Mouse (Mus musculus) intestine, embryonic 14.5 days (tissue): Measurements from ENCODE around the gene F13a1. TPM values are rescaled to one million over a fixed set of nuclear protein-coding genes. Genes with fewer than 3 reads are reported as not detected.

ENCODE experiments used
- ATAC-seq: fragments of 200-750 bp; cut with Nextera tagmentation; replicated peaks from 2 replicates; pipeline ENCODE4 v1.8.0; 2017; ENCODE audit warnings: low read depth, moderate number of reproducible peaks, moderate TSS enrichment, moderate library complexity; ENCODE audit not compliant: low FRiP score, low TSS enrichment
- DNase-seq: peaks from one replicate; pipeline ENCODE4 v3.0.0-alpha.2; 2018; ENCODE audit warnings: low spot score
- H3K27ac ChIP-seq: fragments of 300-500 bp; sonication (generic); 2 replicates; pipeline ENCODE4 v1.5.1; 2014; ENCODE audit warnings: low read depth, mild to moderate bottlenecking, control low read depth
- H3K27me3 ChIP-seq: fragments of 300-500 bp; sonication (generic); replicated peaks from 2 replicates; pipeline ENCODE4 v1.6.1; 2014; ENCODE audit warnings: low read length, control low read depth; ENCODE audit not compliant: control insufficient read depth, insufficient read depth
- H3K36me3 ChIP-seq: fragments of 300-500 bp; sonication (generic); 2 replicates; pipeline ENCODE4 v1.6.1; 2014; ENCODE audit warnings: low read length, control low read depth; ENCODE audit not compliant: control insufficient read depth, insufficient read depth
- H3K4me1 ChIP-seq: fragments of 300-500 bp; sonication (generic); replicated peaks from 2 replicates; pipeline ENCODE4 v1.6.1; 2014; ENCODE audit warnings: low read length, control low read depth, mixed read lengths; ENCODE audit not compliant: control insufficient read depth, insufficient read depth
- H3K4me2 ChIP-seq: fragments of 300-500 bp; sonication (generic); 2 replicates; pipeline ENCODE4 v1.6.1; 2014; ENCODE audit warnings: low read length
- H3K4me3 ChIP-seq: fragments of 300-500 bp; sonication (generic); 2 replicates; pipeline ENCODE4 v1.5.1; 2014; ENCODE audit warnings: low read depth, low read length, control low read depth, mixed read lengths
- H3K9ac ChIP-seq: fragments of 300-500 bp; sonication (generic); 2 replicates; pipeline ENCODE4 v1.6.1; 2014; ENCODE audit warnings: mild to moderate bottlenecking, low read length
- H3K9me3 ChIP-seq: fragments of 300-500 bp; sonication (generic); 2 replicates; pipeline ENCODE4 v1.6.1; 2016; ENCODE audit warnings: low read length, control low read depth; ENCODE audit not compliant: control insufficient read depth
- WGBS: fragments of 180-500 bp; shearing (Covaris S2); extraction: QIAGEN DNeasy Blood & Tissue Kit; methylation state at CpG from one replicate; pipeline ENCODE4 v1.1.7; 2014; 5-methylcytosine and 5-hydroxymethylcytosine counted together
- polyA plus RNA-seq: library from polyadenylated mRNA; unstranded; fragments of >200 nt; fragmentation: Nextera tagmentation; extraction: Ambion mirVana; gene quantifications from 2 replicates; pipeline ENCODE4 v1.2.1, GENCODE M21; 2014

Gene F13a1
- polyA plus RNA-seq: 9.5 and 11.5 TPM in 2 replicates

DNA sequence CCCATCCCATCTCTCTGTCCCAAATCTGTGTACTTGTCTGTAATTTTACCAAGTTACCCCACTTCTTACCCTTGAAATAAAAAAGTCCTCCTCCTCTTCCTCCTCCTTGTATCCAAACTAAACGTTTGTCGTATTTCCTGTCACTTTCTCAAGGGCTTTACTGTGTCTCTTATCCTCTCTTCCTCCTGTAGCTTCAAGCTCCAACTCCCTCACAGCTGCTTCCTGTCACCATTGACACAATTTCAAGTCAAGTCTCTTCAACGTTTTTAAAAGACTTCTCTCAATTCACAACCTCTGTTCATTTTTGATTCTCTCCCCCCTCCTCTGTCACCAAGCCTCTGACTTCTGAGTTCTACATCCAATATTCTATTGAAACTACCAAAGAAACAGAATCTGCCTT lies at the start of gene F13a1:
Gene F13a1 (minus strand): TSS at position 119 of the 400 bp plus-strand sequence.
- H3K27ac ChIP-seq: no peak within 1 kb of the TSS
- no peak within 1 kb of the TSS for H3K9ac ChIP-seq
- ATAC-seq (no peak), DNase-seq (no peak)
- H3K9me3 ChIP-seq: no peaks in the 10 kb centered on the region
- no peaks in the 10 kb centered on the region for H3K36me3 ChIP-seq
- WGBS: 30% methylated on average over 3 of the region's 3 CpGs
- H3K27me3 ChIP-seq: no peaks in the 10 kb centered on the region
- H3K4me3 ChIP-seq: no peak within 1 kb of the TSS
- H3K4me2 ChIP-seq: no peak within 1 kb of the TSS
- H3K4me1 ChIP-seq: no peaks in the 10 kb centered on the region

- Histone ChIP-seq H3K27ac (no peak overlapping the region), H3K4me2 (no peak overlapping the region), H3K4me1 (no peaks in the 10 kb centered on the region), H3K9me3 (no peaks in the 10 kb centered on the region), H3K4me3 (no peak overlapping the region), H3K27me3 (no peaks in the 10 kb centered on the region), H3K36me3 (no peaks in the 10 kb centered on the region), H3K9ac (no peak overlapping the region)
- WGBS: 96% methylated on average over 1 of the region's 1 CpGs
- no peak for DNase-seq
- ATAC-seq: no peak
Observed at GRCm38 (mm10) chr13:37091620-37092019, 41.6 kb upstream of the F13a1 start.

DNA sequence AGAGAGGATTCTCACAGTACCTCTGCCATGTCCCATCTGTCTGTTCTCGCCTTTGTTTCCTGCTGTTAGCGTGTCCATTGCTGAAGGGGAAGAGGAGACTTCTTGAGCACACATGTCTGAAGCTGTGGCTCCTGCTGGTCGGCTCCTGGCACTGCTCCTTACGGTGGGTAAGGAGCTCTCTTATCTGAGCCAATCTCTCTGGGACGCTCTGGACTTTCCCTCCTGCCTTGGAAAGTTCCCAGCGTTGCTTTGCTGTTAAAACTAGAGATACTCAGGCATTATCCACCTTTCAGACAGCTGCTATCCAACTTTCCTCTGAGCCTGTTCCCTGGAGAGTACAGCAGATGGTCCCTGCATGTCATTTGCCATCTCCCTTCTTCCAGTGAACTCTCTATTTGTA lies 39.1 kb upstream of the F13a1 start:
- Histone ChIP-seq H3K9ac (no peak overlapping the region), H3K27ac (no peak overlapping the region), H3K36me3 (no peaks in the 10 kb centered on the region), H3K4me3 (no peak overlapping the region), H3K9me3 (no peaks in the 10 kb centered on the region), H3K4me2 (no peak overlapping the region), H3K27me3 (no peaks in the 10 kb centered on the region), H3K4me1 (no peaks in the 10 kb centered on the region)
- 65% methylated on average over 6 of the region's 6 CpGs for WGBS
- ATAC-seq (no peak), DNase-seq (no peak)

- Histone ChIP-seq H3K27ac (no peak overlapping the region), H3K36me3 (no peaks in the 10 kb centered on the region)
- no peak for DNase-seq
Observed at GRCm38 (mm10) chr13:37081506-37082241, 31.6 kb upstream of the F13a1 start.

DNA sequence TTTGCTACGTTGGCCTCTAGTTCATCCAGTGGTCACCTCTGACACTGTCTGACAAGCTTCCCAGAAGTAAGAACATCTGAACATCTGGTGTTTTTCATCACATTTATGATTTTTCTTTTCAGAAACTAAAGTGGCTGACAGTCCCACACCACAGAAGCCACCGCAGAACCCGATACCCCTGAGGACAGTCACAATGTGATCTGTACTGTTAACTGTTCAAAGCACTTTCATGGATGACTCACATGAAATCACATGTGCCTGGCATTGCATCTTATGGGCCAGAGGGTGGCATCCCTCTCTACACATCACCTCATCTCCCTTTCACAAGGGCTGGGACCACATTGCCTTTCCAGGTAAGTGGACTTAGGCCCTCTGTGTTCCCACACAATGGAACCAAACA lies 21.3 kb upstream of the F13a1 start:
- H3K27me3 ChIP-seq: no peaks in the 10 kb centered on the region
- no peak overlapping the region for H3K27ac ChIP-seq
- H3K9ac ChIP-seq: no peak overlapping the region
- no peak overlapping the region for H3K4me3 ChIP-seq
- no peaks in the 10 kb centered on the region for H3K4me1 ChIP-seq
- DNase-seq (no peak), ATAC-seq (no peak)
- no peak overlapping the region for H3K4me2 ChIP-seq
- WGBS: 81% methylated on average over 3 of the region's 3 CpGs
- no peaks in the 10 kb centered on the region for H3K9me3 ChIP-seq
- no peaks in the 10 kb centered on the region for H3K36me3 ChIP-seq

More at GRCm38 (mm10) chr13:37081506-37082241, 31.6 kb upstream of the F13a1 start:
- Histone ChIP-seq H3K4me2 (no peak overlapping the region), H3K4me1 (no peaks in the 10 kb centered on the region), H3K27me3 (no peaks in the 10 kb centered on the region), H3K9me3 (no peaks in the 10 kb centered on the region), H3K9ac (no peak overlapping the region), H3K4me3 (no peak overlapping the region)
- 63% methylated on average over 13 of the region's 13 CpGs for WGBS
- no peak for ATAC-seq

- Histone ChIP-seq H3K9me3 (no peaks in the 10 kb centered on the region), H3K27me3 (no peaks in the 10 kb centered on the region), H3K36me3 (no peaks in the 10 kb centered on the region), H3K4me2 (no peak overlapping the region), H3K9ac (no peak overlapping the region), H3K27ac (no peak overlapping the region), H3K4me3 (no peak overlapping the region), H3K4me1 (no peaks in the 10 kb centered on the region)
- 64% methylated on average over 4 of the region's 4 CpGs for WGBS
- no peak for ATAC-seq
- no peak for DNase-seq
Observed at GRCm38 (mm10) chr13:37070824-37071223, 20.8 kb upstream of the F13a1 start.

- DNase-seq (no peak), ATAC-seq (no peak)
- no peak overlapping the region for H3K4me3 ChIP-seq
- H3K9me3 ChIP-seq: no peaks in the 10 kb centered on the region
- H3K27ac ChIP-seq: no peak overlapping the region
- no peaks in the 10 kb centered on the region for H3K27me3 ChIP-seq
- no peak overlapping the region for H3K4me2 ChIP-seq
- H3K4me1 ChIP-seq: no peaks in the 10 kb centered on the region
- H3K9ac ChIP-seq: no peak overlapping the region
- H3K36me3 ChIP-seq: no peaks in the 10 kb centered on the region
- 74% methylated on average over 5 of the region's 5 CpGs for WGBS
Observed at GRCm38 (mm10) chr13:37060810-37061209, 10.8 kb upstream of the F13a1 start.

- 73% methylated on average over 7 of the region's 7 CpGs for WGBS
- H3K4me1 ChIP-seq: no peaks in the 10 kb centered on the region
- no peak for DNase-seq
- H3K9ac ChIP-seq: no peak overlapping the region
- no peak for ATAC-seq
- H3K27me3 ChIP-seq: no peaks in the 10 kb centered on the region
- H3K36me3 ChIP-seq: no peaks in the 10 kb centered on the region
- H3K27ac ChIP-seq: no peak overlapping the region
- H3K9me3 ChIP-seq: no peaks in the 10 kb centered on the region
- no peak overlapping the region for H3K4me3 ChIP-seq
- no peak overlapping the region for H3K4me2 ChIP-seq
Observed at GRCm38 (mm10) chr13:37056662-37057061, 6.6 kb upstream of the F13a1 start.

DNA sequence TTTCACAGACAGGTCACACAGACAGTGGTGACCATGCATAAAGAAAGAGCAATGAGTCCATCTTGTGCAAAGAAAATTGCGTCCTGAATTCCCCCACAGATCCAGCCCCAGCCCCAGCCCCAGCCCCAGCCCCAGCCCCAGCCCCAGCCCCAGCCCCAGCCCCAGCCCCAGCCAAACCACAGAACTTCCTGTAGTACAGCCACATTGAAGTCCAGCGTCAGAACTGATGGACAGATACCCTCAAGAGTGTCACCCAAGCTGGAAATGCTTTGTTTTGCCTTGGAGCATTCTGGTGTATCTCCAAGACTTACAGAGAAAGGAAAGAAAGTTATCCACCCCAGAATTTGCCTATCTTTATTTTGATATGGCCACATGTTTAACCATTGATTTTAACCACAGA lies 413 bp downstream of the F13a1 start:
- DNase-seq: no peak
- no peak overlapping the region for H3K4me2 ChIP-seq
- H3K4me3 ChIP-seq: no peak overlapping the region
- H3K9ac ChIP-seq: no peak overlapping the region
- no peaks in the 10 kb centered on the region for H3K9me3 ChIP-seq
- no peak overlapping the region for H3K27ac ChIP-seq
- H3K36me3 ChIP-seq: no peaks in the 10 kb centered on the region
- H3K27me3 ChIP-seq: no peaks in the 10 kb centered on the region
- WGBS: 63% methylated on average over 2 of the region's 2 CpGs
- no peaks in the 10 kb centered on the region for H3K4me1 ChIP-seq
- ATAC-seq: no peak
